Mouse (Mus musculus): ENCODE results near the gene Lgi4. TPM values are rescaled to one million over a fixed set of nuclear protein-coding genes. Genes with fewer than 3 reads are reported as not detected.

Lgi4 gene
- total RNA-seq, 1 experiment: 0.18 TPM

DNA sequence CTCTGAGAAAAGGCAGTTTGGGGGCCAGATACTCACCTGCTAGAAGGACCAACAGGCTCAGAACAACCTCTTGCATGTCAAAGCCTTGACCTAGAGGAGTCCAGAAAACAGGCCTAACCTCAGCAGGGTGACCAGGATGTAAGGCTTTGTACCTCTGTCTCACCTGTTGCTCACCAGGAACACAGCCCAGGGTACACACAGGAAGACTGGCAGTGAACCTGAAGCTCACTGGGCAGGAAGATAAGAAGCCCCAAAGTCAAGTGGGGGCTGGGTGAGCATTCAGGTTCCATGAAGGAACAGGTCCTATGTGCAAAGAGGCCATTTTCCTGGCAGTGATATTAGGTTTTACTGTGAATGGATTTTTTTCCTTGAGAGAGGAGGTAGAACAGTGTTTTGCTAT lies 14.4 kb downstream of the Lgi4 start:
- Histone ChIP-seq H3K4me1 (ENCODE audit: control insufficient read depth in 2 of 2, insufficient read depth in 2 of 2, low read length in 2 of 2, poor library complexity in 1 of 2) (peaks cover 0 to 5% of the 10 kb centered on the region in 2 experiments; a peak in 1 of 4 replicates), H3K27ac (ENCODE audit: insufficient read depth, low read depth, low read length, poor library complexity, severe bottlenecking) (no peak overlapping the region), H3K4me3 (ENCODE audit: insufficient read depth in 1 of 2, low read depth in 1 of 2, low read length in 2 of 2, poor library complexity in 1 of 2, severe bottlenecking in 1 of 2) (no peak overlapping the region), H3K9me3 (ENCODE audit: control insufficient read depth, insufficient read depth, low read depth, low read length) (no peaks in the 10 kb centered on the region), H3K36me3 (ENCODE audit: control insufficient read depth, insufficient read depth, low read length, poor library complexity, severe bottlenecking) (no peaks in the 10 kb centered on the region), H3K9ac (ENCODE audit: insufficient read depth, low read depth, low read length, poor library complexity, severe bottlenecking) (no peak overlapping the region)
- TF ChIP-seq HCFC1 (IDR thresholded peaks at IDR 0.05; ENCODE audit: borderline replicate concordance, insufficient read depth, low read length) (no peak), ZNF384 (IDR thresholded peaks at IDR 0.05; ENCODE audit: low read depth, low read length) (no peak), ZC3H11A (IDR thresholded peaks at IDR 0.05; ENCODE audit: borderline replicate concordance, low read depth, low read length) (no peak), CHD2 (IDR thresholded peaks at IDR 0.05; ENCODE audit: low read depth, low read length) (no peak), MAFK (IDR thresholded peaks at IDR 0.05; ENCODE audit: insufficient read depth, low read depth, low read length) (no peak)
- in situ Hi-C loops (cut with MboI; ENCODE audit: low sequenced_read_pairs in 2 of 2, unreplicated experiment in 2 of 2): no loop called here
- no peak for DNase-seq (ENCODE audit: low read depth, low spot score)

DNA sequence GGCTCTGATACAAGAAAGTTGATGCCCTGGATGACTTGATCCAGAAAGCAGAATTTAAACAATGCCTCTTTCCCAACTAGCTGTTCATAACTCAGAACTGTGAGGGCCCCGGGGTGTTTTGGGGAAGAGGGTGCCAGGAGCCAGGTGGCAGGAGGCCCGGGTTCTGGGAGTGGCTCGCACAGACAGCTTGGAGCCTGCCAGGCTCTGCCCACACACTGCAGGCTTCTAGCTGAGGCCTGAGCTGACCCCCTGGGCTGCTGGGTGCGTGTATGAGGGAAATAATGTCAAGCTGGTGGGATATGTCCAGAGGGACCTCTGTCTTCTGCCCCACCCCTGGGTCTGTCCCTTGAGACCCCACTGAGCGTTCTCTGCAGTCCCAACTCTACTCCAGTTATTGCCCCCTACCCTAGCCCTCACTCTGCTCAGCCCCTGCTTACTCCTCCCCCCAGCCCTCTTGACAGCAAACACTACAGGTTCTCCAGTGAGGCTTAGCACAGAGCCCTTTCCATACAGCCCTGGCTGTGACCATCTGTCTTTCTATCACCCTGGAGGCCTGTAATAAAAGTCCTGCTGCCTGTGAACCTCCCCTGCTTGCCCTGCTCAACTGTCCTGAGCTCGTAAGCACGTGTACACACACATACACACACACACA lies 15.0 kb downstream of the Lgi4 start:
- Histone ChIP-seq H3K4me3 (ENCODE audit: insufficient read depth in 1 of 2, low read depth in 1 of 2, low read length in 2 of 2, poor library complexity in 1 of 2, severe bottlenecking in 1 of 2) (no peak overlapping the region), H3K9me3 (ENCODE audit: control insufficient read depth, insufficient read depth, low read depth, low read length) (no peaks in the 10 kb centered on the region), H3K4me1 (ENCODE audit: control insufficient read depth in 2 of 2, insufficient read depth in 2 of 2, low read length in 2 of 2, poor library complexity in 1 of 2) (peaks cover 0 to 5% of the 10 kb centered on the region in 2 experiments; a peak in 1 of 4 replicates), H3K27ac (ENCODE audit: insufficient read depth, low read depth, low read length, poor library complexity, severe bottlenecking) (no peak overlapping the region), H3K9ac (ENCODE audit: insufficient read depth, low read depth, low read length, poor library complexity, severe bottlenecking) (no peak overlapping the region), H3K36me3 (ENCODE audit: control insufficient read depth, insufficient read depth, low read length, poor library complexity, severe bottlenecking) (no peaks in the 10 kb centered on the region)
- no peak for DNase-seq (ENCODE audit: low read depth, low spot score)
- no peak for TF ChIP-seq CHD2 (IDR thresholded peaks at IDR 0.05; ENCODE audit: low read depth, low read length)
- no peak for TF ChIP-seq ZNF384 (IDR thresholded peaks at IDR 0.05; ENCODE audit: low read depth, low read length)
- no peak for TF ChIP-seq MAFK (IDR thresholded peaks at IDR 0.05; ENCODE audit: insufficient read depth, low read depth, low read length)
- no peak for TF ChIP-seq ZC3H11A (IDR thresholded peaks at IDR 0.05; ENCODE audit: borderline replicate concordance, low read depth, low read length)
- no peak for TF ChIP-seq HCFC1 (IDR thresholded peaks at IDR 0.05; ENCODE audit: borderline replicate concordance, insufficient read depth, low read length)
- in situ Hi-C loops (cut with MboI; ENCODE audit: low sequenced_read_pairs in 2 of 2, unreplicated experiment in 2 of 2): no loop called here

- in situ Hi-C loops (cut with MboI; ENCODE audit: low sequenced_read_pairs in 2 of 2, unreplicated experiment in 2 of 2): no loop called here
- Histone ChIP-seq H3K36me3 (ENCODE audit: control insufficient read depth, insufficient read depth, low read length, poor library complexity, severe bottlenecking) (no peaks in the 10 kb centered on the region), H3K4me1 (ENCODE audit: control insufficient read depth in 2 of 2, insufficient read depth in 2 of 2, low read length in 2 of 2, poor library complexity in 1 of 2) (peaks cover 0 to 5% of the 10 kb centered on the region in 2 experiments; a peak in 1 of 4 replicates), H3K27ac (ENCODE audit: insufficient read depth, low read depth, low read length, poor library complexity, severe bottlenecking) (no peak overlapping the region), H3K9me3 (ENCODE audit: control insufficient read depth, insufficient read depth, low read depth, low read length) (no peaks in the 10 kb centered on the region), H3K4me3 (ENCODE audit: insufficient read depth in 1 of 2, low read depth in 1 of 2, low read length in 2 of 2, poor library complexity in 1 of 2, severe bottlenecking in 1 of 2) (no peak overlapping the region), H3K9ac (ENCODE audit: insufficient read depth, low read depth, low read length, poor library complexity, severe bottlenecking) (no peak overlapping the region)
- TF ChIP-seq HCFC1 (IDR thresholded peaks at IDR 0.05; ENCODE audit: borderline replicate concordance, insufficient read depth, low read length) (no peak), MAFK (IDR thresholded peaks at IDR 0.05; ENCODE audit: insufficient read depth, low read depth, low read length) (no peak), ZC3H11A (IDR thresholded peaks at IDR 0.05; ENCODE audit: borderline replicate concordance, low read depth, low read length) (no peak)
- no peak for DNase-seq (ENCODE audit: low read depth, low spot score)
These were observed 15.5 kb downstream of the Lgi4 start for GRCm38 (mm10) chr7:31074713-31075069.

DNA sequence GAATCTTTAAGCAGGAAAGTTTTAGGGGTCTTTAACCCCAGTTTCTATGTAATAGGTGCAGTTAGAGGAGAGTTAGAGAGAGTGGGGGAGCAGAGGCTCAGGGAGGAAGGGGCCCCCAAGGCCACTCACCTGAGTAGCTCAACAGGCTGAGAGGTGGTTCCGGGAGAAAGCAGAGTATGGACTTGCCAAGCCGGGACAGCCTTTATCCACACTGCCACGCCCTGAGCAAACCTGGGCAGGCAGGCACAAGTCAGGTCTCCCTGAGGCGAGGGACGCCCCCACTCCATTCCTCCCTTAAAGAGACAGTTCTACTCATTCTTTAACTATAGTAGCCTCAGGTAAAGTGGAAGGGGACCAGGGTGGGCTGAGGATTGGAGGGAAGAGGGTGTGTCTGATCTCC lies 17.4 kb downstream of the Lgi4 start, which contains the start of gene Fxyd3:
Fxyd3 (minus strand) TSS at position 213 of the 400 bp plus-strand sequence.
- in situ Hi-C loops (cut with MboI; ENCODE audit: low sequenced_read_pairs in 2 of 2, unreplicated experiment in 2 of 2): no loop called here
- Histone ChIP-seq H3K4me3 (ENCODE audit: insufficient read depth in 1 of 2, low read depth in 1 of 2, low read length in 2 of 2, poor library complexity in 1 of 2, severe bottlenecking in 1 of 2) (no peak within 1 kb of the TSS), H3K9me3 (ENCODE audit: control insufficient read depth, insufficient read depth, low read depth, low read length) (no peaks in the 10 kb centered on the region), H3K4me1 (ENCODE audit: control insufficient read depth in 2 of 2, insufficient read depth in 2 of 2, low read length in 2 of 2, poor library complexity in 1 of 2) (peaks cover 0 to 5% of the 10 kb centered on the region in 2 experiments; a peak in 1 of 4 replicates), H3K36me3 (ENCODE audit: control insufficient read depth, insufficient read depth, low read length, poor library complexity, severe bottlenecking) (no peaks in the 10 kb centered on the region), H3K27ac (ENCODE audit: insufficient read depth, low read depth, low read length, poor library complexity, severe bottlenecking) (no peak within 1 kb of the TSS), H3K9ac (ENCODE audit: insufficient read depth, low read depth, low read length, poor library complexity, severe bottlenecking) (no peak within 1 kb of the TSS)
- DNase-seq (ENCODE audit: low read depth, low spot score): no peak
- TF ChIP-seq MAFK (IDR thresholded peaks at IDR 0.05; ENCODE audit: insufficient read depth, low read depth, low read length) (no peak), ZNF384 (IDR thresholded peaks at IDR 0.05; ENCODE audit: low read depth, low read length) (no peak), HCFC1 (IDR thresholded peaks at IDR 0.05; ENCODE audit: borderline replicate concordance, insufficient read depth, low read length) (no peak), CHD2 (IDR thresholded peaks at IDR 0.05; ENCODE audit: low read depth, low read length) (no peak), ZC3H11A (IDR thresholded peaks at IDR 0.05; ENCODE audit: borderline replicate concordance, low read depth, low read length) (no peak)
